Mouse (Mus musculus): ENCODE measurements around the gene Cks1brt.
"Not testable (repeated sequence)": the region's sequence is repeated elsewhere in the genome, so short reads cannot be mapped to it uniquely, and the experiment has no call there.

Gene Cks1brt

DNA sequence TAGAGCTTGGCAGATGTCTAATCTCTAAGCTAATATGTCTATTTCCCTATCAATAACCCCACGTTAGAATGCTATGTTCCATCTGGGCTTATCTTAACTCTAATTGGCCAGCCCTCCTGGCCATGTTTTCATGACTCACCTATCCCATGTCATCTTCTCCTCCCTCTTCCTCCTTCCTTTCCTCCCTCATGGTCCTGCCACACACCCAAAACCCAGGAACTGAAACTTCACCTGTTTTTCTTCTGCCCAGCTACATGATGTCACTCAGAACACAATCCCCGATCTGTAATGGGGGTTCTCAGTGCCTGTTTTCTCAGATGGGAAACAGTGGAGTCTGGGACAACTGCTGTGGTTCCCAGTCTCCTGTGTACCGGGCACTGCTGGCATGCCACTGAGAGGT is at the start of gene Cks1brt:
Cks1brt (plus strand) TSS at position 301 of the 400 bp plus-strand sequence.
- in situ Hi-C loops (cut with MseI, MboI) = no loop called here

GRCm38 (mm10) chr8:85113241-85113640 is 38.5 kb upstream of the Cks1brt start:
- in situ Hi-C loops (cut with MseI, MboI) = no loop called here

DNA sequence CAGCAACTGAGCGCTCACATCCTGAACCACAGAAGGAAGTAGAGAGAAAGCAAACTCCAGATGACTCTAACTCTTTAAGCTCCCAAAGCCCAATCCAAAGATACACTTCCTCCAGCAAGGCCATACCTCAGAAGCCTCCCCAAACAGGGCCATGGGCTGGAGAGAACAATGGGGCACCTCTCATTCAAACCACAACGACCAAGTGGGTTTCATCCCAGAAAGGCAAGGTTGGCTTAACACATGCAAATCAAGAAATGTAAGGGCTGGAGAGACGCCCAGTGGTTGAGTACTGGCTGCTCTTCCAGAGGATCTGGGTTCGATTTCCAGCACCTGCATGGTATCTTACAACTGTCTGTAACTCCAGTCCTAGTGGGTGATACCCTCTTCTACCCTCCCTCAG is 36.2 kb upstream of the Cks1brt start:
- in situ Hi-C loops (cut with MseI, MboI) = no loop called here

GRCm38 (mm10) chr8:85116984-85117383 is 34.7 kb upstream of the Cks1brt start:
- in situ Hi-C loops (cut with MseI, MboI) = no loop called here

- in situ Hi-C loops (cut with MseI, MboI) = no loop called here
These were observed 32.4 kb upstream of the Cks1brt start for GRCm38 (mm10) chr8:85119052-85119981.

GRCm38 (mm10) chr8:85120251-85120650 is 31.5 kb upstream of the Cks1brt start:
- in situ Hi-C loops (cut with MseI, MboI) = not testable (repeated sequence)

DNA sequence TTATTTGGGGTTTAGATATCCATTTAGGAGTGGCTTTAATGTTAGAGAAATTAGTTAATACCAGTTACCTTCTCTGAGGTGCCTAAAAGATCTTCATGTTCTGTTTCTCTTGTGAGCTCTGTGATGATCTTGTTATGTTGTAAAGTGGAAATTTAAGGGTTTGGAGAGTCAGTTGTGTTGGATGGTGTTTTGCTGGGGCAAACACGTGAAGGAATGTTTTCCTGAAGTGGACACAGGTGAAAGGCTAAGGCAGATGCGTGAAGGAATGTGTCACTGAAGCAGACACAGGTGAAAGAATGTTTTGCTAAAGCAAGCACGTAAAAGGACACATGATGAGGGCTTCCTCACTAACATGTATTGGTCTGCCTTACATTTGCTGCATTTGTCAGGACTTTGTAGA is 28.7 kb upstream of the Cks1brt start, which contains the start of gene Zfp791:
Zfp791 (minus strand) TSS at position 101 of the 400 bp plus-strand sequence.
- in situ Hi-C loops (cut with MseI, MboI) = no loop called here

- in situ Hi-C loops (cut with MseI, MboI) = no loop called here
These were observed 28.0 kb upstream of the Cks1brt start for GRCm38 (mm10) chr8:85123691-85124090.

DNA sequence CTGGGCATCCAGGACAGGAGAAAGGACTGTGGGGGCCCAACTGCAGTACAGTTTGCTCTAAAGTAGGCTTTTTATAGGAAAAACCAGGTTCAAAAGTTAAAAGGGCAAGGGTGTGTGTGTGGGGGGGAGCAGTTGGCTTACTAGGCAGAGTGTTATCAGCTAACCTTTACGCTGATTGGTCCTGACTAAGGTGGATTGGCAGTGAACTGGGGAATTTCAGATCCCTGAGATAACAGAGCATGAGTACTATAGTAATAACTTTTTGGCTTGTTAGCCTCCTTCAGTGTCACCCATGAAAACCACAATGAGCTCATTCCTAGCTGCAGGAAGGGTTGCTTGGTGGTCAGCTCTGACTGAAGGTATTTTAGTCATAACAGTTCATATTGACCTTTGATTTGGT is 19.4 kb upstream of the Cks1brt start:
- in situ Hi-C loops (cut with MseI, MboI) = no loop called here

DNA sequence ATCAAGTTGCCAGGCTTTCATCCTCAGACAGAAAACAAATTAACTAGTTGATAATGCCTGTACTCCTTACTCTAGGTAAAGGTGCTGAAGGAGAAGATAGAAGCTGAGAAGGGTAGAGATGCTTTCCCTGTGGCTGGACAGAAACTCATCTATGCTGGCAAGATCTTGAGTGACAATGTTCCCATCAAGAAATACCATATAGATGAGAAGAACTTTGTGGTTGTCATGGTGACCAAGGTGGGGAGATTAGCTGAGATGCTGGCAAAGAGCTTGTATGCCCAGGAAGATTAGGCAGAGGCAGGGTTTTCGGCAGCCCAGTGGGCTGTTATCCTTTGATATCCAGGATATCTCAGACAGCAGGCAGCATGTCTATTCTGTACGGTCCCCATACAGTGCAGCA is 16.0 kb upstream of the Cks1brt start:
- in situ Hi-C loops (cut with MseI, MboI) = not testable (repeated sequence)

- in situ Hi-C loops (cut with MseI, MboI) = no loop called here
These were observed 9.2 kb upstream of the Cks1brt start for GRCm38 (mm10) chr8:85142516-85142915.

DNA sequence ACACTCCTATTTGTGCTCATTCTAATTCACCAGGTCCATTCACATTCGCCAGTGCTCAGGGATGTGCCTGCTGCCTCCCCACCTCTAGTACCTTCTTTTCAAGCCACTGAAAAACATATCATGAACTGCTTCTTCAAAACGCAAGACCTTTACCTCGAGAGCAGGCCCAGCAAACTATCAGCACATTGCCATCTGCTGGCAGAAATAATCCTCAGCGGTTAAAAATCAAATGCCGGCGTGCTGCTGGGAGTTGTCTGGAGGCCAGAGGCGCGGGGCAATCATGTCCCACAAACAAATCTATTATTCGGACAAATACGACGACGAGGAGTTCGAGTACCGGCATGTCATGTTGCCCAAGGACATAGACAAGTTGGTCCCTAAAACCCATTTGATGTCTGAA is 19.6 kb downstream of the Cks1brt start:
- in situ Hi-C loops (cut with MseI, MboI) = no loop called here

DNA sequence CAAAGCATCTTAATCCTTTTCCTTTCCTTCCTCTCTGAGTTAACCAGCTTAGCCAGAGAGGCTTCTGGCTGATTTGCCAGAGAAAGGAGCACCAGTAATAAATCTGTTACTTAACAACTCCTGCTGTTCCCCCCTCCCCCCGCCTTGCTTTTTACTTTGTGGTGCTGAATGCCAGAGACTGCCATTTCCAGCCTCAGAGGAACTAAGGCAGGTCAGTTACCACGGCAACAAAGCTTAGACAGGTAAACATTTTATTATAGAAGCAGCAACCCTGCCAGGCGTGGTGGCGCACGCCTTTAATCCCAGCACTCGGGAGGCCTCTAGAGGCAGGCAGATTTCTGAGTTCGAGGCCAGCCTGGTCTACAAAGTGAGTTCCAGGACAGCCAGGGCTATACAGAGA is 24.2 kb downstream of the Cks1brt start:
- in situ Hi-C loops (cut with MseI, MboI) = no loop called here

GRCm38 (mm10) chr8:85192346-85192745 is 40.6 kb downstream of the Cks1brt start:
- in situ Hi-C loops (cut with MseI, MboI) = no loop called here

DNA sequence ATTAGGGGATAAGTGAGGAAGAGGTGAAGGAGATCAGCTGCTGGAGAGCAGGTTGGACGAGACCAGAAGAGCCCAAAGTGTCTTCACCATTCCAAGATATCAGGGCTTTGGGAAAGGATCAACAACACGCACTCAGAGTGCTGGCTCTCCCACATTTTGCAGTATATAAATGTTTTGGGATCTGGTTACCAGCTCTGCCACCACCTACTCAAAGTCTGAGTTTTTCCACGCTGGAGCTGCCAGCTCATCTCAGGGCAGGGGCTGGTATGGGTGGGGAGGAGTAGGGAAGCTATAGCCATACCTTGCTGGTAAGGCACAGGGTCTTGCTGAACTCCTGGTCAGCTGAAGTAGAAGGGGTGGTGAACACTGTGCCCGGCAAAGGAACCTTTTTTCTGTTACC is 68.5 kb downstream of the Cks1brt start:
- in situ Hi-C loops (cut with MseI, MboI) = no loop called here

DNA sequence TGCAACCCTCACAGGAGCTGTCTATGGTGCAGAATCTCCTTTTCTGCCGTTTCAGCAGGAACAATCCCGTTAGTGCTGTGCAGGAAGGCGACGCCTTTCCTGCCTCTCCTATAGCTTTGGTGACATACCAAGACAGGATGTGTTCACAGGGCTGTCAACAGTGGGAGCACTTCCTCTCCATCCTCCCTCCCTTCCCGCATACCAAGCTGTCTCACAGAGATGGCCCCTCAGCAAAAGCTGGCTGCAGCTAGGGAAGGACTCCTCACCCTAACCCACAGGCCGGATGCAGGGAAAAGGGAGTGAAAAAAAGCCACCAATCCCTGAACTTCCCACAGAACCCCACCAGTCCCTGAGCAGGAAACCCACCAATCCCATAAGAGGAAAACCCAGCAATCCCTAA is 69.3 kb downstream of the Cks1brt start:
- in situ Hi-C loops (cut with MseI, MboI) = no loop called here

Data from mouse trophoblast stem cell (cell line).